Mouse (Mus musculus) embryonic fibroblast, embryonic 13.5 days (primary cell): ENCODE measurements around the gene Cbr3. TPM values are rescaled to one million over a fixed set of nuclear protein-coding genes. Genes with fewer than 3 reads are reported as not detected.
"Not testable (repeated sequence)": the region's sequence is repeated elsewhere in the genome, so short reads cannot be mapped to it uniquely, and the experiment has no call there.

ENCODE experiments used
- H3K27ac ChIP-seq: 2 replicates; pipeline ENCODE4 v1.5.1; 2012; ENCODE audit warnings: low read length, control low read depth, inconsistent platforms; ENCODE audit not compliant: insufficient read depth
- H3K4me1 ChIP-seq: 2 replicates; pipeline ENCODE4 v1.6.1; 2011; ENCODE audit warnings: low read length; ENCODE audit not compliant: control insufficient read depth, insufficient read depth
- H3K4me3 ChIP-seq: 2 replicates; pipeline ENCODE4 v1.5.1; 2011; ENCODE audit warnings: mild to moderate bottlenecking, control low read depth, low read length; ENCODE audit not compliant: insufficient read depth
- CTCF ChIP-seq: IDR thresholded peaks from 2 replicates; pipeline ENCODE4 v1.5.1; 2011; ENCODE audit warnings: mild to moderate bottlenecking, control low read depth, low read length, moderate library complexity, borderline replicate concordance; ENCODE audit not compliant: insufficient read depth
- POLR2A ChIP-seq: IDR thresholded peaks from 2 replicates; pipeline ENCODE4 v1.6.1; 2011; ENCODE audit warnings: low read depth, mild to moderate bottlenecking, control low read depth, low read length, moderate library complexity
- polyA plus RNA-seq: library from polyadenylated mRNA; stranded (reverse); fragments of >200 nt; gene quantifications from 2 replicates; pipeline ENCODE4 v1.2.4, GENCODE M21; 2011; ENCODE audit warnings: low read depth; ENCODE audit not compliant: missing spikeins, insufficient read length

Gene Cbr3
- polyA plus RNA-seq, 1 experiment: 10.2 TPM

DNA sequence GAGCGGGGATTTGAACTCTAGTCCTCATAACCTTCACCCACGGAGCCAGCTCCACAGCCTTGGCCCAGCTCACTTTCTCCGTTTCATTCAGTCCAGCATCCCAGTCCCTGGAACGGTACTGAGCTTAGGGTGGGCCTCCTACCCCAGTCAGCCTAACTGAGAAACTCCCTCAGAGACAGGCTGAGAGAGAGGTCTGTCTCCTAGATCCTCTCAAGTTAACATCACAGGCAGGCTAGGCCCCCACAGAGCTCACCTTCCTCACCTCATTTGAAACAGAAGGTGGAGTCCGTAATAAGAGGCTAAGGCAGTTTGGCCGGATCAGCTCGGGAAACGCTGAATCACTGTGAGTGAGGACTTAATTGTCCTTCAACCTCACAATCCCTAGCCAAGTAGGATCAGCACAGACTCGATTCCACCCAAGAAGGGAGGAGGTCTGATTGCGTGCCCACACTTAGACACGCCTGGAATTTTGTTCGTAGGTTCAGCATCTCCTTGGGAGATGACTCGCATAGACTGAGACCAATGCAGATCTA lies 793 bp upstream of the Cbr3 start:
- H3K4me1 ChIP-seq: no peaks in the 10 kb centered on the region
- no peak overlapping the region for H3K27ac ChIP-seq
- H3K4me3 ChIP-seq: peak overlapping the region; percentile 40; the same call in 1 of the 2 replicates
- no peak for TF ChIP-seq CTCF
- TF ChIP-seq POLR2A: no peak

- no peak for TF ChIP-seq CTCF
- TF ChIP-seq POLR2A: no peak
- Histone ChIP-seq H3K4me3 (peak overlapping the region; percentile 40), H3K27ac (no peak overlapping the region), H3K4me1 (no peaks in the 10 kb centered on the region)
Observed at GRCm38 (mm10) chr16:93683508-93684236, 657 bp downstream of the Cbr3 start.

GRCm38 (mm10) chr16:93684441-93684840 lies 1.4 kb downstream of the Cbr3 start:
- Histone ChIP-seq H3K4me3 (no peak overlapping the region), H3K27ac (no peak overlapping the region), H3K4me1 (no peaks in the 10 kb centered on the region)
- TF ChIP-seq CTCF (no peak), POLR2A (no peak)

DNA sequence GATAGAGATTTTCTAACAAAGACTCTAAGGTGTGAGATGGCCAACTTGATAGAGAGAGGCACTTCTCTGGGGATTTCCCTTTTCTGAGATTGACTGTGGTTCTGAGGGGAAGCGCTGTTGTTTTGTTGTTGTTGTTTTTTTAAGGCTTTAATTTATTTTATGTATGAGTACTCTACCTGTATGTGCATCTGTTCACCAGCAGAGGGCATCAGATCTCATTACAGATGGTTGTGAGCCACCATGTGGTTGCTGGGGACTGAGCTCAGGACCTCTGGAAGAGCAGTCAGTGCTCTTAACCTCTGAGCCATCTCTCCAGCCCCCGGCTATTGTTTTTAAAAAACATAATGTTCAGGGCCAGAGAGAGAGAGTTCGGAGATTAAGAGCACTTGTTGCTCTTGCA lies 2.8 kb downstream of the Cbr3 start:
- not testable (repeated sequence) for H3K27ac ChIP-seq, H3K4me1 ChIP-seq, H3K4me3 ChIP-seq

DNA sequence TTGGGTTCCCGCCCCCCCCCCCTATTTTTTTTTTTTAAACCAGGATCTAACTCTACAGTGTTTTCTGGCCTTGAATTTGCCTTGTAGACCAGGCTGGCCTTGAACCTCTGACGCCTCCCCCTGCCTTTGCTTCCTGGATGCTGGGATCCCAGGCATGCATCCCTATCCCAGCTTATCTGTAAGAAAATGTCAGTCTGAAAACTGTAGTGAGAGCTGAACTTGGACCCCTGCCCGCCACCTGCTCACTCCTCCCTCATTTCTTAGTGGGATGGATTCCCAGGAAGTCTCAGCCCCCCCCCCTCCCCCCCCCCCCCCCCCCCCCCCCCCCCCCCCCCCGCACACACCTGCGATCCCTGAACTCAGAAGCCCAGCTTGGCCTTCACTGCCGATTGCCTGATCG lies 3.4 kb downstream of the Cbr3 start:
- no peak overlapping the region for H3K4me3 ChIP-seq
- no peak overlapping the region for H3K27ac ChIP-seq
- no peaks in the 10 kb centered on the region for H3K4me1 ChIP-seq
- no peak for TF ChIP-seq CTCF
- TF ChIP-seq POLR2A: no peak

DNA sequence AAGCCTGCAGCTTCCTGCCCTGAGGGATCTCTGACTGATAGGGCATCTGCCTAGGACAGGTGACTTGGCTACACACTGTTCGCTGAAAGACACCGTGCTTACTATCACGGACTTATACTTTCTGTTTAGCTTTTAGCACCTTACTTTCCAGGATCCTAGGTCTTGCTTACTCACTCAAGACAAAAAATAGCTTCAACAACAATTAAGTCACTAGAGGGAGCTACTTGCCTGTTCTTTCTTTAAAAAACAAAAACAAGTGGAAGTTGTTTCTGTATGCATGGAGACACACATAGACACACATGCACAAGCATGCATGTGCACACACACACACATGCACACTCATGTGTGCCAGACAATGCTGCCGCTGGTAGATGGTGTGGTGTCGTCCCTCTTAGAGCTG lies 3.9 kb downstream of the Cbr3 start:
- H3K4me3 ChIP-seq: no peak overlapping the region
- H3K27ac ChIP-seq: no peak overlapping the region
- TF ChIP-seq CTCF: no peak
- no peak for TF ChIP-seq POLR2A
- no peaks in the 10 kb centered on the region for H3K4me1 ChIP-seq

GRCm38 (mm10) chr16:93691206-93691841 lies 8.3 kb downstream of the Cbr3 start:
- Histone ChIP-seq H3K27ac (no peak overlapping the region), H3K4me1 (no peaks in the 10 kb centered on the region), H3K4me3 (no peak overlapping the region)
- no peak for TF ChIP-seq POLR2A
- TF ChIP-seq CTCF: no peak

DNA sequence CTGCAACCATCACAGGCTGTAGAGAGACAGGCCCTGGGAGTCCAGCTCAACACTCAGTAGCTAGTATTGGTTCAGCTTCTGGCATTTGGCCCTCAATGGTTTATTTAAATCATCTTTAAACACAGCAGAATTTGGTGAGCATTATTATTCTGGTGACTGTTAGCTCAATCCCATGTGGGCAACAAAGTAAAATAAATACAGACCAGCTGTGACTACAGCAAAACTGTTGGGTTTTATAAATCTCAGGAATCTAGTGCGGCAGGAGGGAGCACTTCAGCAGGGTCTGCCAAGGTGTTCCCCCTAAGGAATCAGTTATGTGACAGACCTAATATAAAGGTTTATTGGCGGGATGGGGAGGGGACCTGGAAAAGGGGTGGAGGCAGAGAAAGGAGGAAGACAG lies 9.7 kb downstream of the Cbr3 start:
- TF ChIP-seq CTCF (no peak), POLR2A (no peak)
- Histone ChIP-seq H3K4me3 (no peak overlapping the region), H3K4me1 (no peaks in the 10 kb centered on the region), H3K27ac (no peak overlapping the region)

DNA sequence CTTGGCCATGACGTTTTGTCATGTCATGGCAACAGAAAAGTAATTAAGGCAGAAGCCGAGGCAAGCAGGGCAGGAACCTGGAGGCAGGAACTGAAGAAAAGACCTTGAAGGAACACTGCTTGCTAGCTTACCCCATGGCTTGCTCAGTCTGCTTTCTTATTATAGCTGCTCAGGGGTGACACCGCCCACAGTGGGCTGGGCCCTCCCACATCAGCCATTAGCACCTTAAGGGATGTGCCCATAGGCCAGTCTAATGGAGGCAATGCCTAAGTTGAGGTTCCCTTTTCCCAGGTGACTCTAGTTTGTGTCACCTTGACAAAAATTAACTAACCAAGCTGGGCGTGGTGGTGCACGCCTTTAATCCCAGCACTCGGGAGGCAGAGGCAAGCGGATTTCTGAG lies 24.1 kb downstream of the Cbr3 start:
- no peak overlapping the region for H3K4me3 ChIP-seq
- TF ChIP-seq POLR2A (no peak), CTCF (no peak)
- no peaks in the 10 kb centered on the region for H3K4me1 ChIP-seq
- no peak overlapping the region for H3K27ac ChIP-seq

DNA sequence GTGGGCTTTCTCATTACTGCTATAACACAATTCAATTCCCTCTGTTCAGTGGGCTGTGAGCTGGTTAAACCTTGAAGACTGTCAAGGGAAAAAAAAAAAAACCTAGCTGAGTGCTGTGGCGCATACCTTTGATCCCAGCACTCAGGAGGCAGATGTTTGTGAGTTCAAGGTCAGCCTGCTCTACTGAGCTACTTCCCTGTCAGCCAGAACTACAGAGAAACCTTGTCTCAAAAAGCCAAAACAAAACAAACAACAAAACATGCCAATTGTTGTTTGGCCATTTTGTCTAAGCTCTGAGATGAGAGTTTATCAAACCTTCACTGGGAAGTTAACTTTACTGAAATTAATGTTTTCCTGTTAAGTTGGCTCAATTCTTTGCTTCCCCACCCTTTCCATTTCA lies 26.2 kb downstream of the Cbr3 start:
- H3K4me1 ChIP-seq: peaks cover 2% of the 10 kb centered on the region
- no peak overlapping the region for H3K27ac ChIP-seq
- no peak for TF ChIP-seq POLR2A
- no peak for TF ChIP-seq CTCF
- H3K4me3 ChIP-seq: no peak overlapping the region
